Mouse (Mus musculus) kidney, adult 2 months (tissue): ENCODE data around the gene B3gnt6.

Source experiments
- CTCF ChIP-seq: fragments of 200-500 bp; conservative IDR thresholded peaks from 2 replicates; pipeline ENCODE4 v1.5.1; 2011; ENCODE audit warnings: low read depth, mild to moderate bottlenecking, control low read depth, low read length, moderate library complexity, mixed read lengths; ENCODE audit not compliant: insufficient read depth, insufficient read length
- POLR2A ChIP-seq: fragments of 200-500 bp; IDR thresholded peaks from one replicate; pipeline ENCODE4 v1.6.1; 2011; ENCODE audit warnings: low read depth, low read length, control low read depth

DNA sequence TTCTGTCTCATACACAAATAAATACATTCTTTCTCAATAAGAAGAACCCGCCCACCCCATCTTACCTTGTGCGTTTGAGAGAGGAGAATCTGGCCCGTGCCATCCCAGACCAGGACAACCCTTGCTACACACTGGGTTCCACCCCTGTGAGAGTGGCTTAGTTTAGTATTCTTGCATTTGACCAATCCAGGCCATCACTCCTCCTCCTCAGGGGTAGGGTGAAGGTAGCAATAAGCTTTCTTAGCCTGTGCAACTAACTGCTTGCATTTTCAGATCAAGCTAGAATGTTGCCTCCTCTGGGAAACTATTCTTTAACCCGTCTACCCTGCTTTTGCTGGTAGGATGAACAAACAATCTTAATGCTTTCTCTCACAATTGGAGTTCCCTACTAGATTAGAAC is at the start of gene B3gnt6:
- TF ChIP-seq CTCF (no peak), POLR2A (no peak)
